Mouse (Mus musculus) small intestine, adult 2 months (tissue): ENCODE measurements around the gene Sidt1.

Experiments
- CTCF ChIP-seq: fragments of 200-500 bp; IDR thresholded peaks from 2 replicates; pipeline ENCODE4 v1.5.1; 2012; ENCODE audit warnings: low read depth, mild to moderate bottlenecking, control low read depth, inconsistent platforms, low read length, moderate library complexity, mixed read lengths; ENCODE audit not compliant: insufficient replicate concordance, insufficient read length; ENCODE audit errors: extremely low read depth
- POLR2A ChIP-seq: fragments of 200-500 bp; IDR thresholded peaks from 2 replicates; pipeline ENCODE4 v1.6.1; 2012; ENCODE audit warnings: low read depth, mild to moderate bottlenecking, control low read depth, inconsistent platforms, low read length, moderate library complexity

DNA sequence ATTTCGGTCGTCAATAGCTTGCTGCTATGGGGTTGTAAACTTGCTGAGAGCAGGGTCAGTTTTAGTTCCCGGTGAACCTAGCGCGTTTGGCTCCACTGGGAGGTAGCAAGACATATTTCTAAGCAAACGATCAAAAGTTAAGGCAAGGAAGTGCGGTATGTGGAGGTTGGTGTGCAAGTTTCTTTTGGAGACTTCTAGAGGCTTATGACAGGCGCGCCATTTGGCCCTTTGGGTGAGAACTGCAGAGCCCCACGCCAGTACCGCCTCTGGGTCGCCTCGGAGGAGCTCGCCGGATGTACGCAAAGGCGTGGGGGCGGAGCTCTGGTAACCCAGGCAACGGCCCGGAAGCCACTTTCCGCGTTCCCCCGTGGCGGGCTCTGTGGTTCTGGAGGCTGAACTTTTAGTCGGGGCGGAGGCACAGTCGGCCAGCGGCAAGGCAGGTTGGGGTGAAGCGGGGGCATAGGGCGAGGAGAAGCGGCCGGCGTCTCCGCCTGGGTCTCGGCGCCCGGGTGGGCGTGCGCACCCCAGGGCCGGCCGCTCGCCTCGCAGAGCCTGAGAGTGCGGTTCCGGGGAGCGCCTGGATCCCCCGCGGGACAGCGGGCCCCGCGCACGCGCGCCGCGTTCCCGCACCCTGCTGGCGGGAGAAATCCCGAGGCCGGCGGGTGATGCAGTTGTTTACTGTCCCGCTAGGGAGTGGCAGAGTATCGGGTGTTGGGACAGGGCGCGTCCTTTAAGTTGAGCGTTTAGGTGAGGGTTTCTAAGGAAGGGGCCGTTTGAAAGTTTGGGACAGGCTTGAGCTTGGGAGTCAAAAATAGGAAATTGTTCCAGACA, 14.3 kb upstream of the Sidt1 start, which contains the start of gene Spice1:
- TF ChIP-seq CTCF (peak; percentile 49; the same call in 1 of the 2 replicates), POLR2A (peak; percentile 55)
